Comparison of ENCODE assay signal across 15 mouse cellular contexts in genomic region chr12:28848726-28849612, GRCm38 (mm10).
A peak's percentile ranks its signal among the peaks of the same experiment; 100 is the strongest.
DNase-seq lines count a peak whose midpoint lies in the region; ATAC-seq and TF ChIP-seq lines count a peak whose summit lies in the region.
"Had no signal": no experiment of that assay in that cellular context is flagged by ENCODE, and none has a peak within 500 bp of the region (broad histone marks: within the 10 kb centered on the region; RNA-seq: fewer than 3 reads in every experiment).

No protein-coding gene starts in this region.

- ATAC-seq in hindbrain, embryonic 13.5 days (ENCODE audit: low FRiP score) = peak; percentile 77
- peak; percentile 65 for ATAC-seq in midbrain, embryonic 15.5 days (replicated peaks)
- ATAC-seq: lung, postnatal 0 days had no signal

- peaks cover 22% of the 10 kb centered on the region for H3K4me1 ChIP-seq in hindbrain, embryonic 13.5 days (replicated peaks)
- peaks cover 14% of the 10 kb centered on the region for H3K4me1 ChIP-seq in midbrain, embryonic 15.5 days
- H3K4me1 ChIP-seq: embryonic facial prominence, embryonic 10.5 days; kidney, embryonic 15.5 days had no signal

- no peak overlapping the region for H3K4me2 ChIP-seq in hindbrain, embryonic 13.5 days
- H3K4me2 ChIP-seq in midbrain, embryonic 15.5 days = no peak overlapping the region
- H3K4me2 ChIP-seq: heart, embryonic 13.5 days; kidney, embryonic 15.5 days had no signal

- H3K27me3 ChIP-seq in hindbrain, embryonic 13.5 days = no peaks in the 10 kb centered on the region
- H3K27me3 ChIP-seq in midbrain, embryonic 15.5 days (replicated peaks) = no peaks in the 10 kb centered on the region
- H3K27me3 ChIP-seq: heart, embryonic 13.5 days; kidney, embryonic 15.5 days had no signal

- H3K4me3 ChIP-seq in hindbrain, embryonic 13.5 days = no peak overlapping the region
- H3K4me3 ChIP-seq in midbrain, embryonic 15.5 days = no peak overlapping the region
- H3K4me3 ChIP-seq in layer of hippocampus, adult 2 months = no peak overlapping the region
- H3K4me3 ChIP-seq: embryonic facial prominence, embryonic 10.5 days; heart, embryonic 13.5 days; kidney, embryonic 15.5 days had no signal

- H3K27ac ChIP-seq in hindbrain, embryonic 13.5 days = peak overlapping the region; percentile 95
- peak overlapping the region; percentile 74 for H3K27ac ChIP-seq in midbrain, embryonic 15.5 days
- H3K27ac ChIP-seq in layer of hippocampus, adult 2 months = no peak overlapping the region
- H3K27ac ChIP-seq: embryonic facial prominence, embryonic 10.5 days; heart, embryonic 13.5 days; kidney, embryonic 15.5 days; stomach, postnatal 0 days had no signal

- TF ChIP-seq CTCF in layer of hippocampus, adult 2 months (conservative IDR thresholded peaks at IDR 0.05) = no peak

- no peaks in the 10 kb centered on the region for H3K36me3 ChIP-seq in hindbrain, embryonic 13.5 days
- no peaks in the 10 kb centered on the region for H3K36me3 ChIP-seq in midbrain, embryonic 15.5 days (replicated peaks)
- H3K36me3 ChIP-seq: embryonic facial prominence, embryonic 10.5 days; heart, embryonic 13.5 days; kidney, embryonic 15.5 days had no signal

- peak overlapping the region; percentile 35 for H3K9ac ChIP-seq in hindbrain, embryonic 13.5 days
- no peak overlapping the region for H3K9ac ChIP-seq in midbrain, embryonic 15.5 days
- H3K9ac ChIP-seq: heart, embryonic 13.5 days; kidney, embryonic 15.5 days had no signal

- no peaks in the 10 kb centered on the region for H3K9me3 ChIP-seq in hindbrain, embryonic 13.5 days
- H3K9me3 ChIP-seq in midbrain, embryonic 15.5 days = no peaks in the 10 kb centered on the region
- H3K9me3 ChIP-seq: embryonic facial prominence, embryonic 10.5 days; heart, embryonic 13.5 days; kidney, embryonic 15.5 days had no signal

- intact Hi-C loops in heart, postnatal 25 days (cut with DNase I) = no loop called here

- WGBS in hindbrain, embryonic 13.5 days = 37% methylated on average over 18 of the region's 18 CpGs
- WGBS in midbrain, embryonic 15.5 days = 54% methylated on average over 18 of the region's 18 CpGs

- DNase-seq in cerebellum, postnatal 10 days = peak; percentile 65 to 74
- no peak for DNase-seq in cerebellum, adult 9-11 months
- peak; percentile 33 for DNase-seq in Muller cell, postnatal 12 days (ENCODE audit: inconsistent ontology term)
- DNase-seq in liver = no peak
- no peak for DNase-seq in heart, postnatal 25 days (ENCODE audit: low spot score)
- no peak for DNase-seq in layer of hippocampus, adult 2 months (ENCODE audit: low spot score in 2 of 2)
- DNase-seq: cerebellum, adult 11-12 months; thymus, postnatal 25 days had no signal

Comparison
In these comparisons a context has a peak if more than half of its experiments do, and no peak if none do; other contexts are left out.
1. DNase-seq: peak in cerebellum, postnatal 10 days (2 of 2) and Muller cell, postnatal 12 days (single experiment); none in cerebellum, adult 9-11 months (single experiment), liver (single experiment), heart, postnatal 25 days (single experiment) and layer of hippocampus, adult 2 months (0 of 2).